Mouse (Mus musculus): ENCODE results near the gene Ascc2. TPM values are rescaled to one million over a fixed set of nuclear protein-coding genes. Genes with fewer than 3 reads are reported as not detected.
"Not testable (repeated sequence)": the region's sequence is repeated elsewhere in the genome, so short reads cannot be mapped to it uniquely, and the experiment has no call there.

The Ascc2 gene
- total RNA-seq, 2 experiments from 2014 or later, result 14.1 to 14.9 TPM

- no peak for DNase-seq
- intact Hi-C loops (cut with DNase I), result no loop called here
Measured at GRCm38 (mm10) chr11:4678700-4679440, 41.3 kb downstream of the Ascc2 start.

DNA sequence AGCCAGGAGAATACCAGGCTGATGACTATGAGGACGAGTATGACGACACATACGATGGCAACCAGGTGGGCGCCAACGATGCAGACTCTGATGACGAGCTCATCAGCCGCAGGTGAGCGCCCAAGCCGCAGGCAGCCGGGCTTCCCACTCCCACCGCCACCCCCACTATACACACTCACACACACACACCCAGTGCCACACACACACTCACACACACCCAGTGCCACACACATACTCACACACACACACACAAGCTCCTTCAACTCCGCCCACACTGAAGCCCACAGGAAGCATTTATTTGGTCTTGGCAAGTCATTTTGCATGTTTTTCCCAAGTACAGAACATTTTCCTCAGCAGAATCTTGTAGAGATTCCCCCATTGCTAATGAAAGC lies 41.9 kb downstream of the Ascc2 start:
- DNase-seq, result no peak
- intact Hi-C loops (cut with DNase I), result no loop called here

- no peak for DNase-seq
- intact Hi-C loops (cut with DNase I), result no loop called here
Measured at GRCm38 (mm10) chr11:4680126-4680525, 42.6 kb downstream of the Ascc2 start.

- intact Hi-C loops (cut with DNase I), result no loop called here
- no peak for DNase-seq
Measured at GRCm38 (mm10) chr11:4683516-4683915, 46.0 kb downstream of the Ascc2 start.

DNA sequence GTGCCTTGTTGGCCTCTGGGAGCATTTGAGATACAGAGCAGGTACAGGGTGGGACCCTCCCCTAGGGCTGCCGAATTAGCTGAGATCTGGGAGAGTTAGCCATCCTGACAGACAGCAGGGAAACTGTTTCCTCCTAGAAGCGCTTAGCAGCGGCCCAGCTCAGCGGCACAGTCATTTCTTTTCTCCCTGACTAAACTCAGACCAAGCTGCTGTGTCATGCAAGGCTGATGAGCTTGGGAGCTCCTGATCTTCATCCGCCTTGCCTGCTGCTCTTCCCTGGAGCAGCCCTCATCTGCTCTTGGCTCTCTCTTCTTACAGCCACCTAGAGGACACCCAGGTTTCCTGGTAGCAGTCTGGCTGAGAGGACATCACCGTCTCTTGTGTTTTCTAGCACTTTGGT lies 46.6 kb downstream of the Ascc2 start:
- no peak for DNase-seq
- intact Hi-C loops (cut with DNase I), result no loop called here

- intact Hi-C loops (cut with DNase I), result no loop called here
- no peak for DNase-seq
Measured at GRCm38 (mm10) chr11:4685071-4685470, 47.5 kb downstream of the Ascc2 start.

DNA sequence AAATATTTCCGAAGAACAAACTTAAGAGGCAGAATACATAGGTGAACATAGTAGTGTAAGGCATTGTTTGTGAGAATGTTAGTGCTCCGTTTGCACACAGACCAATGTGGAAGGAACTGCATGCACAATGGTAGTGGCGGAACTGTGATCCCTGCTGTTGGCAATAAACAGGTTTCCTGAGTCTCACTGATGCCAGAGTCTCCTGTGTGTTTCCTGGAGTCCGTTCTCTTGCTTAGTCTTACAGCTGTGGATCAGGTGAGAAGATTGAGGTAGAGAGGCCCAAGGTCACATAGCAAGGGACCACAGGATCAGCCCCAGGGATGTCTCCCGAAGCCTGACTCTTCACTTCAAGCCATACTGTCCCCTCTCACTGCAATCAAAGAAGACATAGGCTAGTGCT lies 48.0 kb downstream of the Ascc2 start:
- no peak for DNase-seq
- intact Hi-C loops (cut with DNase I), result no loop called here

DNA sequence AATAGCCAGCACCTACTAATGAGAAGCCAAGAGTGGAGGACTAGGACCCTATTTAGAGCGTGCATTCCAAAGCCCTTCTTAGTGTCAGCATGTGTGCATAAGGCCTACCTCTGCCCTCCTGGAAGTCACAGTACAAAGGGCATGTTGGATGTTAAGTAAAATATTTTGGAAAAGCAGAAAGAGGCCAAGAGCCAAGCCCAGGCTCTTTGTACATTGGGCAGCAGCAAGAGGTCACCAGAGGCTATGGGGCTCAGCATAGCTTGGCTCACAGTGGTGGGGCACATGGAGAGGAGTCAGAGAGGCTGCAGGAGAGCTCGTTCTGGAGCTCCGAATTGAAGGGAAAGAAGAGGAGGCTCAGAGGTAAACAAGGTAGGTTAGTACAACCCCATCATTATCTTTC lies 49.5 kb downstream of the Ascc2 start:
- intact Hi-C loops (cut with DNase I), result no loop called here
- no peak for DNase-seq

GRCm38 (mm10) chr11:4687874-4688273 lies 50.3 kb downstream of the Ascc2 start:
- no peak for DNase-seq
- intact Hi-C loops (cut with DNase I), result no loop called here

DNA sequence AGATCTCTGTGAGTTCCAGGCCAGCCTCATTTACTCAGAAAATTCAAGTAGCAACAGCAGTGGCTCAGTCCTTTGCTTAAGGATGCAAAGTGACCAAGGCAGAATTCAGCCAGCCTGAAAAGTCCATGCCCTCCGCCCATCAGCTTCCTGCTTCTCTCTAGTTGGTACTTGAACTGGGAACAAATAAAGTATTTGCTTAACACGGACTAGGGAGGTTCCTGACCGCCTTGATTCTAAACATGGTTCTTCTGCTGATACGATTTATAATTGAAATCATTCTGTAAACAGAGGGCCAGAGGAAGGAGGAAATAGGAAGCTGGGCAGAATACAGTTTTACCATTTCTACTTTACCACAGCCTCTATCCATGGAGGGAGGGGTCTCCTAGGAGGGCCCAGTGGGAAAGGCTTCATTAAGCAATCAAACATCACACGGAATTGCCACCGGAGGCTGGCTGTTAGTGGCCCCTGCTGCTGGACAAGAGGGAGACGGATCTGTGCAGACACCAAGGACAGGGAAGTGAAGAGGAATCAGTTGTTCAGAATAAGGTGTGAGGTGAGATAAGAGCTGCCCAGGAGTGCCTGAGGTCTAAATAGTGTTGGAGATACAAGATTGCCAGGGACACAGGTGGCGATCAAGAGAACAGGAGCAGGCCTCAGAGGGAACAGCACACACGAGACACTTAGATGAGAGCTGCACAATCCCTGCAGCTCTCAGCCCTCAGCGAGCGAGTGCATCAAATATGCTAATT lies 51.3 kb downstream of the Ascc2 start:
- DNase-seq, result no peak
- intact Hi-C loops (cut with DNase I), result no loop called here

- intact Hi-C loops (cut with DNase I), result no loop called here
- DNase-seq, result no peak
Measured at GRCm38 (mm10) chr11:4690353-4690752, 52.8 kb downstream of the Ascc2 start.

DNA sequence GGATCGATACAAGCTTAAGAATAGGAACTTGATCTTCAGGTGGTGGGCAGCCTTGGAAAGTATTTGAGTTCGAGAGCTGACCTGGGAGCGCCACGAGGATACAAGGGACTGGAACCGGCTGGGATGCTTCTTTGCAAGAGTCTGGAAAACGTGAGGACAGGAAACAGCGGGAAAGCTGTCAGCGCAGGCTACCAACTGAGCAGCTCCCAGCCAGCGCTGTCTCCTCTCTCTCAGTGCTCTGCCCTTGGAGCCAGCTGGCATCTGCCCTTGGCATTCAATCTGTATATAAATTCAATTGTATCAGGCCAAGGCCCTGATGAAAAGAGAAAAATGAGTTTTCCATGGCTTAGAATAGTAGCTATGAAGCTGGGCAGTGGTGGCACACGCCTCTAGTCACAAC lies 53.7 kb downstream of the Ascc2 start:
- peak; percentile 15 to 30 for DNase-seq
- intact Hi-C loops (cut with DNase I), result no loop called here

DNA sequence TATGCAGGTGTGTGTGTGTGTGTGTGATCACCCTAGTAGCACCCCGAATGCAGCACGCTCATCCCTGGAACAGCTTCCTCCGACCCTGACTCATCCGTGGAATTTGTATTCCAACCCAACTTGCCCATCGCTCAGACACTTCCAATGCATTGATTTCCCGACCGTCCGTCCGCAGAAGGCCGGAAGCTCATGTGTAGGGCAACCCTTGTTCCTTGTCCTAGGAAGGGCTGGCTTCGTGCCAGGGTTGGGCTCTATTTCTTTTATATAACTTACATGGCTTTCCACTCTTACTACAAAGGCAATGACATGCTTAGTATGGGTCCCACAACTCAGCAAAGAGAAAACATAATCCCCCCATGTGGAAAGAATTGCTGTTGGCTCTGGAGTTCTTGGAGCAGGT lies 54.6 kb downstream of the Ascc2 start:
- no peak for DNase-seq
- intact Hi-C loops (cut with DNase I), result no loop called here

- intact Hi-C loops (cut with DNase I), result no loop called here
- peak; percentile 77 to 79 for DNase-seq
Measured at GRCm38 (mm10) chr11:4697043-4697983, 59.8 kb downstream of the Ascc2 start.

DNA sequence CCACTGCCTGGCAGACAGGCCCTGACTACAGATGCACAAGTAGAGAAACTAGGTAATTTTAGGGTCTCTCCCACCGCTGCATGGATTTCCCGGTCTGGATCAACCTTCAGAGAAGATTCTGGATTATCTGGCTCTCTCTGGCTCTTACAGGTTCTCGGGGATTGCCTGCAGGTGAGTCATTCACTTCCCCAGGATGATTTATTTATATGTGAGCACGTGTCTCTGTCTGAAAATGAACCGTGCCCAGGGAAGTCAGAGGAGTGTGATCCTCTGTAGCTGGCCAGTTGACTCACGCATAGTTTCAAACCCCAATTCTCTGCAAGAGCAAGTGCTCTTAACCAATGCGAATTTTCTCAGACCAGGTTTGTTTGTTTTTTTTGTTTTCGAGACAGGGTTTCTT lies 63.2 kb downstream of the Ascc2 start:
- intact Hi-C loops (cut with DNase I), result loop anchor here (5.0 kb wide), 2 partner anchors 198 to 263 kb away; no protein-coding TSS in a partner anchor
- DNase-seq, result no peak

DNA sequence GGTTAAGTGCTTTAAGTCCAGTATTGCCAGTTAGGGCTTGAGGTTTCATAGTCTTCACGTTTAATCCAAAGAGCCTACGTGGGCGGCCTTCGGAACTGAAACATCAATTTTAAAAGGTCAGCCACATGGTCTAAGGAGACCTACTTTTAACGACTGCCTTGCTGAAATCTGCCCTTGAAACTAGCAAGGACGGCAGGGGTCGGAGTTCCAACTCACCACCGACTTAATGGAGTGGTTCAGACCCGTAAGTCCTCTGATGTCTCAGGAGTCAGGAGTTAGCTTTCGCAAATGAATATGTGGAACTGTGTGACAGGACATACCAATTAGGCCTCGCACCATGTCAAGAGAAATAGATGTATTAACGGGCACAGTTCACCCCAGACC lies 66.1 kb downstream of the Ascc2 start:
- intact Hi-C loops (cut with DNase I), result loop anchor here (5.0 kb wide), 2 partner anchors 201 to 266 kb away; no protein-coding TSS in a partner anchor
- DNase-seq, result no peak

DNA sequence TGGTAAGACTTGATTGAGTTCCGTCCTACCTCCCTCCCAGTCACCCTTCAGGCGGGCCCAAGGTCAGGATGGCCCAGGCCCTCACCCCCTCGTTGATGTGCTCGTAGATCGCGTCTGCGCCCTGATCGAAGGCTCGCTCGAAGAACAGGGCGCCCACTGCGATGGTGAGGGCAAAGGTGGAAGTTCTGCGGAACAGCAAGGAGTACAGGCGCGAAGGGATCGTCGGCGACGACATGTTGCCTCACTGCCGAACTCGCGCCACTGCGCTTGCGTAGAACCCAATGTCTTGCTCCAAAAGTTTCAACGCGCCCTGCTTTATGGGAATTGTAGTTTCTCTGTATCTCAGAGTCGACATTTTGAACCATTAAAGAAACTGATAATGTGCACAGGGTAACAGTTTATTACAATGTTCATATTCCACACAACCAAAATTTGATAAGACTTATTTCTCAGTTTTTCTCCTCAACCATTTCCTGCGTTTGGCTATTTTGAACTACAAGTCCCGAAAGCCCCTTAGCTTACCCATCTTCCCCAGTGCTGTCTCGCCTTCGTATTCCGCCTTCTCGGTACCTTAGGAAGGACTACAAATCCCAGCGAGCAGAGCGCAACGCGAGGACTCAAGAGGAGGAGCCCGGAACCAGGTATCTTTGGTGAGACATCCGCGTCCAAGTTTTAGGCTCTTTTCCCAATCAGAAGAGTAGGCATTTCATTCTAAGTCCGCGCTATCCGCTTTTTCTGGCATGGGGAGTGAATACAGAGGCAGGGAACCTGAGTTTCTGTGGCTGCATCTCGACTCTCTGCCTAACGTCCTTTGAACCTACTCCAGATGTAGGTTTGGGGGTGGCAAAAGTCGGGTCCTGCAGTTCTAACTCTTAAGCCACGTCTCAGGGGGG lies 66.8 kb downstream of the Ascc2 start, which contains the start of the genes Uqcr10 and Zmat5:
TSS of gene Uqcr10 (minus strand) at position 271 of the 893 bp plus-strand sequence.
TSS of gene Zmat5 (plus strand) at position 607 of the 893 bp plus-strand sequence.
- intact Hi-C loops (cut with DNase I), result loop anchor here (5.0 kb wide), 2 partner anchors 202 to 267 kb away; no protein-coding TSS in a partner anchor
- peak; percentile 93 to 94 for DNase-seq

- no peak for DNase-seq
- intact Hi-C loops (cut with DNase I), result no loop called here
Measured at GRCm38 (mm10) chr11:4705178-4705577, 67.6 kb downstream of the Ascc2 start.

GRCm38 (mm10) chr11:4710188-4710587 lies 72.6 kb downstream of the Ascc2 start:
- DNase-seq; intact Hi-C loops (cut with DNase I): not testable (repeated sequence)

- intact Hi-C loops (cut with DNase I), result no loop called here
- DNase-seq, result no peak
Measured at GRCm38 (mm10) chr11:4712822-4713221, 75.3 kb downstream of the Ascc2 start.
